In genomic region chr14:37015894-37016293, GRCm38 (mm10) we compare ENCODE assay signal across 9 mouse cellular contexts. TPM values are rescaled to one million over a fixed set of nuclear protein-coding genes. Genes with fewer than 3 reads are reported as not detected.
DNase-seq lines count a peak whose midpoint lies in the region; ATAC-seq lines count a peak whose summit lies in the region.
"Had no signal": no experiment of that assay in that cellular context is flagged by ENCODE, and none has a peak within 500 bp of the region (broad histone marks: within the 10 kb centered on the region; RNA-seq: fewer than 3 reads in every experiment).

No protein-coding gene starts in this region.

- WGBS in hindbrain, embryonic 11.5 days: 36% methylated on average over 5 of the region's 5 CpGs
- WGBS in hindbrain, embryonic 12.5 days: 30% methylated on average over 5 of the region's 5 CpGs
- 39% methylated on average over 5 of the region's 5 CpGs for WGBS in forebrain, embryonic 15.5 days

- no peak overlapping the region for H3K27ac ChIP-seq in hindbrain, embryonic 11.5 days (ENCODE audit: low read depth, low read length)
- H3K27ac ChIP-seq in hindbrain, embryonic 12.5 days: no peak overlapping the region
- no peak overlapping the region for H3K27ac ChIP-seq in forebrain, embryonic 15.5 days (replicated peaks)

- H3K27me3 ChIP-seq in hindbrain, embryonic 11.5 days (ENCODE audit: control insufficient read depth, insufficient read depth, low read length): no peaks in the 10 kb centered on the region
- H3K27me3 ChIP-seq in hindbrain, embryonic 12.5 days: no peaks in the 10 kb centered on the region
- H3K27me3 ChIP-seq in forebrain, embryonic 15.5 days: no peaks in the 10 kb centered on the region

- H3K36me3 ChIP-seq in hindbrain, embryonic 11.5 days (ENCODE audit: control insufficient read depth, insufficient read depth, low read length): no peaks in the 10 kb centered on the region
- H3K36me3 ChIP-seq in hindbrain, embryonic 12.5 days: no peaks in the 10 kb centered on the region
- no peaks in the 10 kb centered on the region for H3K36me3 ChIP-seq in forebrain, embryonic 15.5 days

- no peak overlapping the region for H3K9ac ChIP-seq in hindbrain, embryonic 11.5 days (ENCODE audit: low read depth, low read length)
- H3K9ac ChIP-seq in hindbrain, embryonic 12.5 days: no peak overlapping the region
- no peak overlapping the region for H3K9ac ChIP-seq in forebrain, embryonic 15.5 days (replicated peaks)

- no peaks in the 10 kb centered on the region for H3K4me1 ChIP-seq in hindbrain, embryonic 11.5 days (replicated peaks; ENCODE audit: control insufficient read depth, insufficient read depth, low read length)
- H3K4me1 ChIP-seq in hindbrain, embryonic 12.5 days: no peaks in the 10 kb centered on the region; the same call in 1 of the 2 replicates
- H3K4me1 ChIP-seq in forebrain, embryonic 15.5 days: no peaks in the 10 kb centered on the region

- DNase-seq in hindbrain, embryonic 11.5 days (ENCODE audit: low spot score): peak; percentile 34
- DNase-seq in thymus, postnatal 4 days: peak; percentile 23
- no peak for DNase-seq in thymus, adult 18-20 months
- DNase-seq in forelimb bud, embryonic 11.5 days (ENCODE audit: low read depth, low spot score): peak; percentile 48
- DNase-seq in spleen, postnatal 14 days (ENCODE audit: low spot score in 2 of 2): no peak
- no peak for DNase-seq in cerebellum, adult 9-11 months

- H3K4me3 ChIP-seq in hindbrain, embryonic 11.5 days (ENCODE audit: low read depth, low read length): no peak overlapping the region
- no peak overlapping the region for H3K4me3 ChIP-seq in hindbrain, embryonic 12.5 days
- H3K4me3 ChIP-seq in forebrain, embryonic 15.5 days: no peak overlapping the region

- H3K9me3 ChIP-seq in hindbrain, embryonic 11.5 days (ENCODE audit: control insufficient read depth, low read length): no peaks in the 10 kb centered on the region; the same call in 1 of the 2 replicates
- 0 out of 2 replicates have a peak, but pooled peaks cover 7% of the 10 kb centered on the region for H3K9me3 ChIP-seq in hindbrain, embryonic 12.5 days (replicated peaks)
- H3K9me3 ChIP-seq in forebrain, embryonic 15.5 days: no peaks in the 10 kb centered on the region

- no peak overlapping the region for H3K4me2 ChIP-seq in hindbrain, embryonic 11.5 days (replicated peaks; ENCODE audit: low read depth, low read length)
- H3K4me2 ChIP-seq in hindbrain, embryonic 12.5 days (replicated peaks): no peak overlapping the region
- H3K4me2 ChIP-seq in forebrain, embryonic 15.5 days (replicated peaks): no peak overlapping the region

- no peak for ATAC-seq in hindbrain, embryonic 11.5 days (ENCODE audit: low FRiP score)
- no peak for ATAC-seq in hindbrain, embryonic 12.5 days (ENCODE audit: low FRiP score)
- ATAC-seq in forebrain, embryonic 15.5 days (replicated peaks): no peak

RNA-seq across cellular contexts. Expression of gene Rgr, which starts 32.9 kb away (rescaled TPM):
- polyA plus RNA-seq in hindbrain, embryonic 11.5 days (2014; fragmentation: Nextera tagmentation; extraction: Ambion mirVana): not detected in 2 replicates
- polyA plus RNA-seq in hindbrain, embryonic 12.5 days (2016; fragmentation: Nextera tagmentation; extraction: Ambion mirVana): not detected in 2 replicates
- not detected in 2 replicates for polyA plus RNA-seq in forebrain, embryonic 15.5 days (2015; fragmentation: Nextera tagmentation; extraction: Ambion mirVana)
- polyA plus RNA-seq: cortical plate, adult 2 months had no signal

RNA-seq across cellular contexts. Expression of gene Lrit1, which starts 38.7 kb away (rescaled TPM):
- not detected in 2 replicates for polyA plus RNA-seq in hindbrain, embryonic 11.5 days (2014; fragmentation: Nextera tagmentation; extraction: Ambion mirVana)
- polyA plus RNA-seq in hindbrain, embryonic 12.5 days (2016; fragmentation: Nextera tagmentation; extraction: Ambion mirVana): not detected in 2 replicates
- polyA plus RNA-seq in forebrain, embryonic 15.5 days (2015; fragmentation: Nextera tagmentation; extraction: Ambion mirVana): not detected in 2 replicates
- polyA plus RNA-seq: cortical plate, adult 2 months had no signal

RNA-seq across cellular contexts. Expression of gene Ccser2, which starts 47.3 kb away (rescaled TPM):
- polyA plus RNA-seq in hindbrain, embryonic 11.5 days (2014; fragmentation: Nextera tagmentation; extraction: Ambion mirVana): 47.1 and 50.2 TPM in 2 replicates
- 58.0 and 59.4 TPM in 2 replicates for polyA plus RNA-seq in hindbrain, embryonic 12.5 days (2016; fragmentation: Nextera tagmentation; extraction: Ambion mirVana)
- 86.9 and 87.9 TPM in 2 replicates for polyA plus RNA-seq in forebrain, embryonic 15.5 days (2015; fragmentation: Nextera tagmentation; extraction: Ambion mirVana)

RNA-seq across cellular contexts. Expression of gene Lrit2, which starts 51.8 kb away (rescaled TPM):
- not detected in 2 replicates for polyA plus RNA-seq in hindbrain, embryonic 11.5 days (2014; fragmentation: Nextera tagmentation; extraction: Ambion mirVana)
- polyA plus RNA-seq in hindbrain, embryonic 12.5 days (2016; fragmentation: Nextera tagmentation; extraction: Ambion mirVana): not detected in 2 replicates
- polyA plus RNA-seq in forebrain, embryonic 15.5 days (2015; fragmentation: Nextera tagmentation; extraction: Ambion mirVana): not detected in 2 replicates
- polyA plus RNA-seq: cortical plate, adult 2 months had no signal

Comparison
In these comparisons a context has a peak if more than half of its experiments do, and no peak if none do; other contexts are left out.
1. DNase-seq: peak in hindbrain, embryonic 11.5 days (single experiment), thymus, postnatal 4 days (single experiment) and forelimb bud, embryonic 11.5 days (single experiment); none in thymus, adult 18-20 months (0 of 2), spleen, postnatal 14 days (0 of 2) and cerebellum, adult 9-11 months (single experiment).